Mouse (Mus musculus): ENCODE measurements around the gene Ldah.

DNA sequence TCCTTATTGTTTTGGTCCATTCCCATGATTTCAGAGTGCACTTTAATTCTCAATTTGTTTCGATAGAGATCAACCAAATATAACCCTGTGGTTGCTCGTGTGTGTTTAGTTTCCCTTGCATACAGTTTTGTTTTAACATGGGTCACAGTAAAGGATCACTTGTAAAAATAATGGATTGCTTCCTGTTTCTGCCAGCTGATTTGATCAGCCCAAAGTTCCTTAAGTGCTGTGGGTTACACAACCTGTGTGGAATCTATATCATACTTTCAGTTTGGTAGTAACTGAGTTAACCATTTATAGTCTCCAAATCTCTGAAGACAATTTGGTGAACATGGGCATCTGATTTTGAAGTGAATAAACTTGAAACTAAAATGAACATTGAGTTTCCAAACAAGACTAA lies 52.4 kb downstream of the Ldah start:
- TF ChIP-seq POLR2A (IDR thresholded peaks at IDR 0.05; ENCODE audit: low read depth, low read length) (no peak), CTCF (IDR thresholded peaks at IDR 0.05; ENCODE audit: extremely low read depth, insufficient read length, insufficient replicate concordance, low read depth, low read length) (no peak)
